Mouse (Mus musculus): ENCODE results near the gene Pex7. TPM values are rescaled to one million over a fixed set of nuclear protein-coding genes. Genes with fewer than 3 reads are reported as not detected.

The Pex7 gene
- 10 to 100 TPM; 26.1 to 27.4 TPM for total RNA-seq (2021)
- long read RNA-seq, experiment 1, full-length matches to known transcripts: 22 of 25 reads
- long read RNA-seq, experiment 1, partial matches to known transcripts: 1 of 25 reads
- long read RNA-seq, experiment 1, other reads (novel, unspliced or antisense): 2 of 25 reads
- long read RNA-seq, experiment 2, full-length matches to known transcripts: 28 of 31 reads
- long read RNA-seq, experiment 2, partial matches to known transcripts: 1 of 31 reads
- long read RNA-seq, experiment 2, other reads (novel, unspliced or antisense): 2 of 31 reads

DNA sequence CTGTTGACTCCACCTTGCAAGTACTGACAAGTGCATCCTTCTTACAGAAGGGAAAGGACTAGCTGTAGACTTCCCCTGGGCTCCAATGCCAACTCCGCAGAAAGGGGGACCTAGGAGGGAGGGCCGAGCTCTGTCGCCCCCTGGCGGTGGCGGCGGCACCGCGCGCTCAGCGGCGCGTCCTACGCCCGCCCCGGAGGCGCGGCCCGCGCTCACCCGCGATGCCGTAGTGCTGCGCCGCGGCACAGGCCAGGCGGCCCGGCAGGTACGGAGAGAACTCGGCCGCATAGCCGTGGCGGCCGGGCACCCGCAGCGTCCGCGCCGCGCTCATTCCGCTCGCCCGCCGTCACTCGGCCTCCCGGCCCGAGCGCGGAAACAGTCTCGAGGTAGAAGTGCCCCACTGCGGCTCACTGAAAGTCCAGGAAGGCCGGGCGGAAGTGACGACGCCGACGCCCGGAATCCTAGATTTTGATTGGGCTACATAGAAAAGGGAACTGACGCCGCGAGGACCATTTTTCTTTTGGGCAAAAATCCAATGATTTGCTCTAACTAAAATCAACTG, at the start of gene Pex7:
Gene Pex7 (minus strand): TSS at position 444 of the 559 bp plus-strand sequence.
- intact Hi-C loops (cut with DNase I): no loop called here
- peak; percentile 95 for DNase-seq (ENCODE audit: low spot score in 2 of 2)

DNA sequence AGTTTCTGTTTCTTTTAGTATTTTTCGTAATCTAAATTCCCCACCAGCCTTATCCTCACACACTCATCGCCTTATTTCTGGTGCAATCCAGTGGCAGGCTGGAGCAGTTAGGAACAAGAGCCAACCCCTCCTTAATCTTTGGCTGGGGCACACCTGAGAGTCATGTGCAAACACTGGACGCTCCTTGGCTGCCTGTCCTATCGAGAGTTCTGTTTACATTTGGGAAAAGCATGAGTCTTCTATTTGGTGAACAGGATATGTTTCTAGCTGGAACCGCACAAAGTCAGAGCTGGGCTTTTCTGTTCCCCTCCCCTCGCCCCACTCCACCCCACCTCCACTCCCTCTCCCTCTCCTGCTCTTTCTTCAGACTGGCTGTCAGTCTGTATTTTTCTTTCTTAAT, 49.3 kb upstream of the Pex7 start:
- no peak for DNase-seq (ENCODE audit: low spot score in 2 of 2)
- intact Hi-C loops (cut with DNase I): no loop called here

- DNase-seq (ENCODE audit: low spot score in 2 of 2): no peak
- intact Hi-C loops (cut with DNase I): no loop called here
Measured at GRCm38 (mm10) chr10:19955817-19956216, 48.3 kb upstream of the Pex7 start.

GRCm38 (mm10) chr10:19954572-19954971, 47.1 kb upstream of the Pex7 start:
- intact Hi-C loops (cut with DNase I): no loop called here

GRCm38 (mm10) chr10:19953032-19953761, 45.7 kb upstream of the Pex7 start:
- no peak for DNase-seq (ENCODE audit: low spot score in 2 of 2)
- intact Hi-C loops (cut with DNase I): no loop called here

More at GRCm38 (mm10) chr10:19954572-19954971, 47.1 kb upstream of the Pex7 start:
- no peak for DNase-seq (ENCODE audit: low spot score in 2 of 2)

GRCm38 (mm10) chr10:19949106-19949505, 41.6 kb upstream of the Pex7 start:
- intact Hi-C loops (cut with DNase I): no loop called here
- no peak for DNase-seq (ENCODE audit: low spot score in 2 of 2)

GRCm38 (mm10) chr10:19948381-19948780, 40.9 kb upstream of the Pex7 start:
- intact Hi-C loops (cut with DNase I): no loop called here
- DNase-seq (ENCODE audit: low spot score in 2 of 2): no peak

GRCm38 (mm10) chr10:19947901-19948300, 40.4 kb upstream of the Pex7 start:
- intact Hi-C loops (cut with DNase I): no loop called here
- no peak for DNase-seq (ENCODE audit: low spot score in 2 of 2)

GRCm38 (mm10) chr10:19947441-19947840, 40.0 kb upstream of the Pex7 start:
- intact Hi-C loops (cut with DNase I): no loop called here
- no peak for DNase-seq (ENCODE audit: low spot score in 2 of 2)

DNA sequence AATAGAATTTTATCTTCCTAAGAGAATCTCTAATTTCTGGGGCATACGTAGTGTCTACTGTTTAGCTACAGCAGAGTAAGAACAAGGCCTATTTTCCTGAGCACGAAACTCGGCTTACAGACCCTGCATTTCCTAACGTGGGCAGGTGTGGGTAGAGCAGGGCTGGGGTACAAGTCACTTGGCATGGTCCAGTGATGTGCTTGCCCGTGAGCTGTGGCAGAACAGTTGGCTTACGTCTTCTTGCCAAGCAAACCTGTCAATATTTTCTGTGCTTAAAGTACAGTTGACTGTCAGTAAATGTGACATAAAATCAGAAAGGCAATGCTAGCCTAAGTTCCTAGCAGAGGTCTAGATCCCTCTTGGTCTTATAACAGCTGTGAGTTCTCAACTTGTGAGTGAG, 39.2 kb upstream of the Pex7 start:
- intact Hi-C loops (cut with DNase I): no loop called here
- DNase-seq (ENCODE audit: low spot score in 2 of 2): no peak

- no peak for DNase-seq (ENCODE audit: low spot score in 2 of 2)
- intact Hi-C loops (cut with DNase I): no loop called here
Measured at GRCm38 (mm10) chr10:19945651-19946050, 38.2 kb upstream of the Pex7 start.

DNA sequence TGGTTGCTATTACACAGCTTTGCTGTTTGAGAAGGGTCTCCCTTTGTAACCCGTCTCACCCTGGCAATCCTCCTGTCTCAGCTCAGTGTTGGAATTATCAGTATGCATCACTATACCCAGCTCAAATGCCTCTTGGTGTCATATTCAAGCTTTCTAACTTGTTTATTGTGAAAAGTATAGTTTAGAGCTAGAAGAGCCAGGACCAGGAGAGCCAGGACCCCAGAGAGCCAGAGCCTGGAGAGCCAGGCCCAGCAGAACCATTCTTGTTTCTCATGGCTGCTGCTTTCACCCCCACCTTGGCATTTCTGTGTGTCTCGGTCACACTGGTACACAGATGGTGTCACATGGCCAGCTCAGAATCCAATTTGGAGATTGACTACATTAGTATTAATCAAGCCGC, 35.1 kb upstream of the Pex7 start:
- intact Hi-C loops (cut with DNase I): no loop called here

GRCm38 (mm10) chr10:19941914-19942313, 34.4 kb upstream of the Pex7 start:
- no peak for DNase-seq (ENCODE audit: low spot score in 2 of 2)
- intact Hi-C loops (cut with DNase I): no loop called here

More for the DNA sequence above, 35.1 kb upstream of the Pex7 start:
- no peak for DNase-seq (ENCODE audit: low spot score in 2 of 2)

- intact Hi-C loops (cut with DNase I): no loop called here
- DNase-seq (ENCODE audit: low spot score in 2 of 2): peak; percentile 56 to 62
Measured at GRCm38 (mm10) chr10:19941063-19941462, 33.6 kb upstream of the Pex7 start.

- peak in 1 of 2 experiments; percentile 17 for DNase-seq (ENCODE audit: low spot score in 2 of 2)
- intact Hi-C loops (cut with DNase I): no loop called here
Measured at GRCm38 (mm10) chr10:19940626-19941025, 33.1 kb upstream of the Pex7 start.

DNA sequence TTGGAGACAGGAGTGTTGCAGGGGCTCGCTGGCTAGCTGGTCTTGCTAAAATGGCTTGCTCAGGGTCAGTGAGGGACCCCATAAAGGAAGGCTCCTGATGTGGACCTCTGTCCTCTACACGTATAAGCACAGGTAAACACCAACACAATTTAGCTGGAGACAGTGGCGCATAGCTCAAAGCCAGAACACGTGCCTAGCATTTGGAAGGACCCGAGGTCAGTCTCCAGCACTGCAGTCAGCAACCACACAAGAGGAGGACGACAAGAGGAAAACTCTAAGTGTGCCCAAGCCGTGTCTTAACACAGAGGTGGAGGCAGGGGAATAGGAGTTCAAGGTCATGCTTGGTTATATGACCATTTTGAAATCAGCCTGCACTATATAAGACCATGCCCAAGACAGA, 32.6 kb upstream of the Pex7 start:
- DNase-seq (ENCODE audit: low spot score in 2 of 2): no peak
- intact Hi-C loops (cut with DNase I): no loop called here

DNA sequence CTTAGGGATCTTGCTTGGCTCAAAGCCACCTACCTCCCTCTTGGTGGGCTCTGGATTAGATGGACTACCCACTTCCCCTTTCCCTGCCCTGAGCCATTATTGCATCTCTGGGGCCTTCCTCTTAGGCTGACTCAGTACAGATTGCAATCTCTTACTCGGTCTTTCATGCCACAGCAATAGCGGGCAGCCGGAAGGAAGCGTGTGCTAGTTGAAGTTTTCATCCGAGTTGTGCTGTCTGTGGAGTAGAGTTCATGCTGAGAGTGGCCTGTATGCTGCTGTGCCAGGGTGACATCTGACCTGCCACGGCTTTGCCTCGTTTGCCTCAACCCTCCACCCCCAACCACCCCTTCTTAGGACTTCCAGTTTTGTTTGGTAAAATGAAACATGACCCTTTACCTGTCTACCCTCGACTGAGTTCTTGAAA, 31.8 kb upstream of the Pex7 start:
- intact Hi-C loops (cut with DNase I): loop anchor here (10.0 kb wide), 1 partner anchor 66 kb away; no protein-coding TSS in a partner anchor
- no peak for DNase-seq (ENCODE audit: low spot score in 2 of 2)

GRCm38 (mm10) chr10:19938738-19939137, 31.2 kb upstream of the Pex7 start:
- intact Hi-C loops (cut with DNase I): loop anchor here (10.0 kb wide), 1 partner anchor 66 kb away; no protein-coding TSS in a partner anchor
- no peak for DNase-seq (ENCODE audit: low spot score in 2 of 2)

DNA sequence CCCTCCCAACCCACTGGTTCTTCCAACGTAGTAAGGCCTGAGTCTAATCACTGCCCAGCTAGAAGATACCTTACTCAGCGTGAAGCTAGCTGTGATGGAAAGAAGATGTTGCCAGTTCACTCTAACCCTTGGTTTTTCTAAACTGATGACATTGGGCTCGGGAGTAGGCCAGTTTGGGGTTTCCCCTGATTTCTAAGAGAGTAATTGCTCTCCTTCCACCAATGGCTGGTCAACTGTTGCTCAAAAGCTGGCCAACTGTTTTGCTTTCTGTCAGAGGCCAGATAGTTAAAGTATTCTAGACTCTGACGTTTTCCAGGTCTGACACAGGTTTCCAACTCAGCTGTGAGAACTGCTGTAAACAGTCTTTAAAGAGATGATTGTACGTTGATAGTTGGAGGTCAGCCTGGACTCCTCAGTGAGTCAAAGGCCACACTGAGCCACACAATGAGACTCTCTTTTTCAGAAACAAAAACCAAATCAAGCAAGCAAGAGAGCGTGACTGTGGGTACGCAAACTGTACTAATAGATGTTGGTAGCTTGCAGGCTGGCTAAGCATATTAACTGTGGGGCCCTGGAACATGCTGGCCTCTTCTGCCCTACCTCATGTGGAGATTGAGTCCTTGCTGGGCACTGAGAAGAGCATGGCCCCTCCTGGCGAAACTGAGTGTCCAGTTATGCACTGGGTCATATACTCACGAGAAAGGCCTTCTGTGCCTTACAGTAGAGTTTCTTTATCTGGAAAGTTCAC, 29.6 kb upstream of the Pex7 start:
- no peak for DNase-seq (ENCODE audit: low spot score in 2 of 2)
- intact Hi-C loops (cut with DNase I): loop anchor here (10.0 kb wide), 1 partner anchor 68 kb away; no protein-coding TSS in a partner anchor
